Mouse (Mus musculus) spleen, adult 12 weeks (tissue): ENCODE measurements around the gene Trim38.

Source experiments
- DNase-seq: peaks from one replicate; pipeline ENCODE4 v3.0.0; 2022; ENCODE audit warnings: low spot score

Gene Trim38

GRCm38 (mm10) chr13:23836630-23837029, 66.9 kb downstream of the Trim38 start:
- DNase-seq, result no peak

- no peak for DNase-seq
These were observed 69.6 kb downstream of the Trim38 start, which contains the start of gene Slc17a3 for GRCm38 (mm10) chr13:23839308-23839707. Gene Slc17a3 (plus strand): TSS chr13:23839434.
